Mouse (Mus musculus): ENCODE results near the gene H2al1e. TPM values are rescaled to one million over a fixed set of nuclear protein-coding genes. Genes with fewer than 3 reads are reported as not detected.

The H2al1e gene
- polyA plus RNA-seq (2017; shearing (Covaris generic)), result not detected

DNA sequence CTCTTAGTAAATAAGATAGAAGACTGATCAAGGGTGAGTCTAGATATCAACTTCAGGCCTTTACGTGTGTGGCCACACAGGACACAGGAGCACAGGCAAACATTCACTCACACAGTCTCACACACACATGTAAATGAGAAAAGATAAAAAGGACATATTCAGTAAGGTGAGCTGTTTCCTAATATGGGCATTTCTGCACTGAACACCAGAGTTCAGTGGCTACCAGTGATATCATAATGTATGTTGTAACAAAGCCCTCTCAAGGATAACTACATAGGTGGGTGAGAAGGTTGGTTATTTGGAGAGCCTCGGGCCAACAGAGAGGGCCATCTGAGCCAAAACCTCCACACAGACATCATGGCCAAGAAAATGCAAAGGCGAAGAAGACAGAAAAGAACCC, at the start of gene H2al1e:
H2al1e (plus strand) TSS at position 301 of the 400 bp plus-strand sequence.

DNA sequence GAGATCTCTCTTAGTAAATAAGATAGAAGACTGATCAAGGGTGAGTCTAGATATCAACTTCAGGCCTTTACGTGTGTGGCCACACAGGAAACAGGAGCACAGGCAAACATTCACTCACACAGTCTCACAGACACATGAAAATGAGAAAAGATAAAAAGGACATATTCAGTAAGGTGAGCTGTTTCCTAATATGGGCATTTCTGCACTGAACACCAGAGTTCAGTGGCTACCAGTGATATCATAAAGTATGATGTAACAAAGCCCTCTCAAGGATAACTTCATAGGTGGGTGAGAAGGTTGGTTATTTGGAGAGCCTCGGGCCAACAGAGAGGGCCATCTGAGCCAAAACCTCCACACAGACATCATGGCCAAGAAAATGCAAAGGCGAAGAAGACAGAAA, 12.8 kb upstream of the H2al1e start, which contains the start of gene H2al1a:
H2al1a (plus strand) TSS at position 301 of the 400 bp plus-strand sequence.

DNA sequence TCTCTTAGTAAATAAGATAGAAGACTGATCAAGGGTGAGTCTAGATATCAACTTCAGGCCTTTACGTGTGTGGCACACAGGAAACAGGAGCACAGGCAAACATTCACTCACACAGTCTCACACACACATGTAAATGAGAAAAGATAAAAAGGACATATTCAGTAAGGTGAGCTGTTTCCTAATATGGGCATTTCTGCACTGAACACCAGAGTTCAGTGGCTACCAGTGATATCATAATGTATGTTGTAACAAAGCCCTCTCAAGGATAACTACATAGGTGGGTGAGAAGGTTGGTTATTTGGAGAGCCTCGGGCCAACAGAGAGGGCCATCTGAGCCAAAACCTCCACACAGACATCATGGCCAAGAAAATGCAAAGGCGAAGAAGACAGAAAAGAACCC, 9.6 kb upstream of the H2al1e start, which contains the start of gene H2al1b:
H2al1b (plus strand) TSS at position 301 of the 400 bp plus-strand sequence.

DNA sequence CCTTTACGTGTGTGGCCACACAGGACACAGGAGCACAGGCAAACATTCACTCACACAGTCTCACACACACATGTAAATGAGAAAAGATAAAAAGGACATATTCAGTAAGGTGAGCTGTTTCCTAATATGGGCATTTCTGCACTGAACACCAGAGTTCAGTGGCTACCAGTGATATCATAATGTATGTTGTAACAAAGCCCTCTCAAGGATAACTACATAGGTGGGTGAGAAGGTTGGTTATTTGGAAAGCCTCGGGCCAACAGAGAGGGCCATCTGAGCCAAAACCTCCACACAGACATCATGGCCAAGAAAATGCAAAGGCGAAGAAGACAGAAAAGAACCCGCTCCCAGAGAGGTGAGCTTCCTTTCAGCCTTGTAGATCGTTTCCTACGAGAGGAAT, 6.4 kb upstream of the H2al1e start, which contains the start of gene H2al1c:
H2al1c (plus strand) TSS at position 301 of the 400 bp plus-strand sequence.

DNA sequence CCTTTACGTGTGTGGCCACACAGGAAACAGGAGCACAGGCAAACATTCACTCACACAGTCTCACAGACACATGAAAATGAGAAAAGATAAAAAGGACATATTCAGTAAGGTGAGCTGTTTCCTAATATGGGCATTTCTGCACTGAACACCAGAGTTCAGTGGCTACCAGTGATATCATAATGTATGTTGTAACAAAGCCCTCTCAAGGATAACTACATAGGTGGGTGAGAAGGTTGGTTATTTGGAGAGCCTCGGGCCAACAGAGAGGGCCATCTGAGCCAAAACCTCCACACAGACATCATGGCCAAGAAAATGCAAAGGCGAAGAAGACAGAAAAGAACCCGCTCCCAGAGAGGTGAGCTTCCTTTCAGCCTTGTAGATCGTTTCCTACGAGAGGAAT, 3.2 kb upstream of the H2al1e start, which contains the start of gene H2al1d:
H2al1d (plus strand) TSS at position 301 of the 400 bp plus-strand sequence.

DNA sequence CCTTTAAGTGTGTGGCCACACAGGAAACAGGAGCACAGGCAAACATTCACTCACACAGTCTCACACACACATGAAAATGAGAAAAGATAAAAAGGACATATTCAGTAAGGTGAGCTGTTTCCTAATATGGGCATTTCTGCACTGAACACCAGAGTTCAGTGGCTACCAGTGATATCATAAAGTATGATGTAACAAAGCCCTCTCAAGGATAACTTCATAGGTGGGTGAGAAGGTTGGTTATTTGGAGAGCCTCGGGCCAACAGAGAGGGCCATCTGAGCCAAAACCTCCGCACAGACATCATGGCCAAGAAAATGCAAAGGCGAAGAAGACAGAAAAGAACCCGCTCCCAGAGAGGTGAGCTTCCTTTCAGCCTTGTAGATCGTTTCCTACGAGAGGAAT, 3.1 kb downstream of the H2al1e start, which contains the start of gene H2al1f:
H2al1f (plus strand) TSS at position 301 of the 400 bp plus-strand sequence.

DNA sequence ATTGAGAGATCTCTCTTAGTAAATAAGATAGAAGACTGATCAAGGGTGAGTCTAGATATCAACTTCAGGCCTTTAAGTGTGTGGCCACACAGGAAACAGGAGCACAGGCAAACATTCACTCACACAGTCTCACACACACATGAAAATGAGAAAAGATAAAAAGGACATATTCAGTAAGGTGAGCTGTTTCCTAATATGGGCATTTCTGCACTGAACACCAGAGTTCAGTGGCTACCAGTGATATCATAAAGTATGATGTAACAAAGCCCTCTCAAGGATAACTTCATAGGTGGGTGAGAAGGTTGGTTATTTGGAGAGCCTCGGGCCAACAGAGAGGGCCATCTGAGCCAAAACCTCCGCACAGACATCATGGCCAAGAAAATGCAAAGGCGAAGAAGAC, 6.2 kb downstream of the H2al1e start, which contains the start of gene H2al1g:
H2al1g (plus strand) TSS at position 301 of the 400 bp plus-strand sequence.

DNA sequence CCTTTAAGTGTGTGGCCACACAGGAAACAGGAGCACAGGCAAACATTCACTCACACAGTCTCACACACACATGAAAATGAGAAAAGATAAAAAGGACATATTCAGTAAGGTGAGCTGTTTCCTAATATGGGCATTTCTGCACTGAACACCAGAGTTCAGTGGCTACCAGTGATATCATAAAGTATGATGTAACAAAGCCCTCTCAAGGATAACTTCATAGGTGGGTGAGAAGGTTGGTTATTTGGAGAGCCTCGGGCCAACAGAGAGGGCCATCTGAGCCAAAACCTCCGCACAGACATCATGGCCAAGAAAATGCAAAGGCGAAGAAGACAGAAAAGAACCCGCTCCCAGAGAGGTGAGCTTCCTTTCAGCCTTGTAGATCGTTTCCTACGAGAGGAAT, 9.5 kb downstream of the H2al1e start, which contains the start of gene H2al1h:
H2al1h (plus strand) TSS at position 301 of the 400 bp plus-strand sequence.

DNA sequence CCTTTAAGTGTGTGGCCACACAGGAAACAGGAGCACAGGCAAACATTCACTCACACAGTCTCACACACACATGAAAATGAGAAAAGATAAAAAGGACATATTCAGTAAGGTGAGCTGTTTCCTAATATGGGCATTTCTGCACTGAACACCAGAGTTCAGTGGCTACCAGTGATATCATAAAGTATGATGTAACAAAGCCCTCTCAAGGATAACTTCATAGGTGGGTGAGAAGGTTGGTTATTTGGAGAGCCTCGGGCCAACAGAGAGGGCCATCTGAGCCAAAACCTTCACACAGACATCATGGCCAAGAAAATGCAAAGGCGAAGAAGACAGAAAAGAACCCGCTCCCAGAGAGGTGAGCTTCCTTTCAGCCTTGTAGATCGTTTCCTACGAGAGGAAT, 12.6 kb downstream of the H2al1e start, which contains the start of gene H2al1i:
H2al1i (plus strand) TSS at position 301 of the 400 bp plus-strand sequence.

DNA sequence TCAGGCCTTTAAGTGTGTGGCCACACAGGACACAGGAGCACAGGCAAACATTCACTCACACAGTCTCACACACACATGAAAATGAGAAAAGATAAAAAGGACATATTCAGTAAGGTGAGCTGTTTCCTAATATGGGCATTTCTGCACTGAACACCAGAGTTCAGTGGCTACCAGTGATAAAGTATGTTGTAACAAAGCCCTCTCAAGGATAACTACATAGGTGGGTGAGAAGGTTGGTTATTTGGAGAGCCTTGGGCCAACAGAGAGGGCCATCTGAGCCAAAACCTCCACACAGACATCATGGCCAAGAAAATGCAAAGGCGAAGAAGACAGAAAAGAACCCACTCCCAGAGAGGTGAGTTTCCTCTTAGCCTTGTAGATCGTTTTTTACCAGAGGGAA, 15.8 kb downstream of the H2al1e start, which contains the start of gene H2al1j:
H2al1j (plus strand) TSS at position 301 of the 400 bp plus-strand sequence.

Other genes with a start within 250 kb of the H2al1e start
- gene H2al1a, start 12.7 kb upstream of the H2al1e start, polyA plus RNA-seq (2017; shearing (Covaris generic)), result not detected
- gene H2al1b, start 9.5 kb upstream of the H2al1e start, polyA plus RNA-seq (2017; shearing (Covaris generic)), result not detected
- not detected for gene H2al1c, start 6.3 kb upstream of the H2al1e start, polyA plus RNA-seq (2017; shearing (Covaris generic))
- not detected for gene H2al1d, start 3.1 kb upstream of the H2al1e start, polyA plus RNA-seq (2017; shearing (Covaris generic))
- not detected for gene H2al1f, start 3.2 kb downstream of the H2al1e start, polyA plus RNA-seq (2017; shearing (Covaris generic))
- gene H2al1g, start 6.3 kb downstream of the H2al1e start, polyA plus RNA-seq (2017; shearing (Covaris generic)), result not detected
- gene H2al1h, start 9.6 kb downstream of the H2al1e start, polyA plus RNA-seq (2017; shearing (Covaris generic)), result not detected
- not detected for gene H2al1i, start 12.7 kb downstream of the H2al1e start, polyA plus RNA-seq (2017; shearing (Covaris generic))
- not detected for gene H2al1j, start 15.9 kb downstream of the H2al1e start, polyA plus RNA-seq (2017; shearing (Covaris generic))

Measured in effector memory CD4-positive, alpha-beta T cell, adult 5 months (primary cell).